Mouse (Mus musculus): ENCODE measurements at regions not wholly inside any gene's neighbourhood (a gene's known extent, or its start where the extent isn't known, plus 50 kb on each side); places are given as distances from the start of the nearest gene placed in this dataset.

GRCm38 (mm10) chr11:63418042-63418776 is 289.4 kb downstream of the Pmp22 start:
- no peaks in the 10 kb centered on the region for H3K27me3 ChIP-seq (ENCODE audit: control insufficient read depth, insufficient read depth, low read length)
- H3K36me3 ChIP-seq (ENCODE audit: control insufficient read depth, insufficient read depth, low read length): no peaks in the 10 kb centered on the region
- H3K4me1 ChIP-seq (ENCODE audit: control insufficient read depth, insufficient read depth, low read length): no peaks in the 10 kb centered on the region
- DNase-seq: no peak
- no peak for TF ChIP-seq EP300 (IDR thresholded peaks at IDR 0.05; ENCODE audit: insufficient read depth, low read depth, low read length)
- no peak for TF ChIP-seq POLR2A (IDR thresholded peaks at IDR 0.05; ENCODE audit: insufficient read depth, low read depth, low read length)
- TF ChIP-seq CTCF (IDR thresholded peaks at IDR 0.05): no peak
- no peak overlapping the region for H3K4me3 ChIP-seq
- H3K27ac ChIP-seq: no peak overlapping the region
- 61% methylated on average over 5 of the region's 5 CpGs for WGBS
- intact Hi-C loops (cut with DNase I): no loop called here
- no peak overlapping the region for H3K9ac ChIP-seq (ENCODE audit: low read depth, low read length)
- no peaks in the 10 kb centered on the region for H3K79me2 ChIP-seq (replicated peaks; ENCODE audit: control insufficient read depth, insufficient read depth, low read length)

GRCm38 (mm10) chr11:63420341-63420740 is 291.6 kb downstream of the Pmp22 start:
- no peak for TF ChIP-seq POLR2A (IDR thresholded peaks at IDR 0.05; ENCODE audit: insufficient read depth, low read depth, low read length)
- TF ChIP-seq CTCF (IDR thresholded peaks at IDR 0.05): no peak
- no peak for TF ChIP-seq EP300 (IDR thresholded peaks at IDR 0.05; ENCODE audit: insufficient read depth, low read depth, low read length)
- Histone ChIP-seq H3K4me1 (ENCODE audit: control insufficient read depth, insufficient read depth, low read length) (no peaks in the 10 kb centered on the region), H3K4me3 (no peak overlapping the region), H3K27me3 (ENCODE audit: control insufficient read depth, insufficient read depth, low read length) (no peaks in the 10 kb centered on the region), H3K79me2 (replicated peaks; ENCODE audit: control insufficient read depth, insufficient read depth, low read length) (no peaks in the 10 kb centered on the region), H3K9ac (ENCODE audit: low read depth, low read length) (no peak overlapping the region), H3K27ac (no peak overlapping the region), H3K36me3 (ENCODE audit: control insufficient read depth, insufficient read depth, low read length) (no peaks in the 10 kb centered on the region)
- DNase-seq: no peak
- intact Hi-C loops (cut with DNase I): no loop called here
- WGBS: 55% methylated on average over 3 of the region's 3 CpGs

- TF ChIP-seq CTCF (IDR thresholded peaks at IDR 0.05) (no peak), EP300 (IDR thresholded peaks at IDR 0.05; ENCODE audit: insufficient read depth, low read depth, low read length) (no peak), POLR2A (IDR thresholded peaks at IDR 0.05; ENCODE audit: insufficient read depth, low read depth, low read length) (no peak)
- no peak overlapping the region for H3K27ac ChIP-seq
- no peak overlapping the region for H3K9ac ChIP-seq (ENCODE audit: low read depth, low read length)
- no peaks in the 10 kb centered on the region for H3K79me2 ChIP-seq (replicated peaks; ENCODE audit: control insufficient read depth, insufficient read depth, low read length)
- H3K4me1 ChIP-seq (ENCODE audit: control insufficient read depth, insufficient read depth, low read length): no peaks in the 10 kb centered on the region
- intact Hi-C loops (cut with DNase I): no loop called here
- no peak overlapping the region for H3K4me3 ChIP-seq
- no peaks in the 10 kb centered on the region for H3K27me3 ChIP-seq (ENCODE audit: control insufficient read depth, insufficient read depth, low read length)
- WGBS: 58% methylated on average over 3 of the region's 3 CpGs
- no peak for DNase-seq
- no peaks in the 10 kb centered on the region for H3K36me3 ChIP-seq (ENCODE audit: control insufficient read depth, insufficient read depth, low read length)
Measured at GRCm38 (mm10) chr11:63422069-63422468, 293.3 kb downstream of the Pmp22 start.

GRCm38 (mm10) chr11:63424319-63424718 is 295.5 kb downstream of the Pmp22 start:
- 78% methylated on average over 3 of the region's 3 CpGs for WGBS
- H3K4me1 ChIP-seq (ENCODE audit: control insufficient read depth, insufficient read depth, low read length): no peaks in the 10 kb centered on the region
- no peaks in the 10 kb centered on the region for H3K79me2 ChIP-seq (replicated peaks; ENCODE audit: control insufficient read depth, insufficient read depth, low read length)
- no peak overlapping the region for H3K9ac ChIP-seq (ENCODE audit: low read depth, low read length)
- no peak overlapping the region for H3K4me3 ChIP-seq
- no peak overlapping the region for H3K27ac ChIP-seq
- intact Hi-C loops (cut with DNase I): no loop called here
- H3K27me3 ChIP-seq (ENCODE audit: control insufficient read depth, insufficient read depth, low read length): no peaks in the 10 kb centered on the region
- no peaks in the 10 kb centered on the region for H3K36me3 ChIP-seq (ENCODE audit: control insufficient read depth, insufficient read depth, low read length)
- TF ChIP-seq EP300 (IDR thresholded peaks at IDR 0.05; ENCODE audit: insufficient read depth, low read depth, low read length): no peak
- no peak for DNase-seq

GRCm38 (mm10) chr11:63425741-63426140 is 297.0 kb downstream of the Pmp22 start:
- 76% methylated on average over 11 of the region's 11 CpGs for WGBS
- H3K27me3 ChIP-seq (ENCODE audit: control insufficient read depth, insufficient read depth, low read length): no peaks in the 10 kb centered on the region
- H3K4me1 ChIP-seq (ENCODE audit: control insufficient read depth, insufficient read depth, low read length): no peaks in the 10 kb centered on the region
- H3K27ac ChIP-seq: no peak overlapping the region
- no peaks in the 10 kb centered on the region for H3K79me2 ChIP-seq (replicated peaks; ENCODE audit: control insufficient read depth, insufficient read depth, low read length)
- H3K9ac ChIP-seq (ENCODE audit: low read depth, low read length): no peak overlapping the region
- H3K36me3 ChIP-seq (ENCODE audit: control insufficient read depth, insufficient read depth, low read length): no peaks in the 10 kb centered on the region
- TF ChIP-seq EP300 (IDR thresholded peaks at IDR 0.05; ENCODE audit: insufficient read depth, low read depth, low read length) (no peak), CTCF (IDR thresholded peaks at IDR 0.05) (no peak), POLR2A (IDR thresholded peaks at IDR 0.05; ENCODE audit: insufficient read depth, low read depth, low read length) (no peak)
- no peak overlapping the region for H3K4me3 ChIP-seq
- intact Hi-C loops (cut with DNase I): no loop called here
- DNase-seq: no peak

- H3K4me1 ChIP-seq (ENCODE audit: control insufficient read depth, insufficient read depth, low read length): no peaks in the 10 kb centered on the region
- DNase-seq: no peak
- no peak overlapping the region for H3K9ac ChIP-seq (ENCODE audit: low read depth, low read length)
- no peak for TF ChIP-seq POLR2A (IDR thresholded peaks at IDR 0.05; ENCODE audit: insufficient read depth, low read depth, low read length)
- no peaks in the 10 kb centered on the region for H3K79me2 ChIP-seq (replicated peaks; ENCODE audit: control insufficient read depth, insufficient read depth, low read length)
- intact Hi-C loops (cut with DNase I): no loop called here
- H3K27ac ChIP-seq: no peak overlapping the region
- no peaks in the 10 kb centered on the region for H3K36me3 ChIP-seq (ENCODE audit: control insufficient read depth, insufficient read depth, low read length)
- no peaks in the 10 kb centered on the region for H3K27me3 ChIP-seq (ENCODE audit: control insufficient read depth, insufficient read depth, low read length)
- no peak overlapping the region for H3K4me3 ChIP-seq
- 91% methylated on average over 5 of the region's 5 CpGs for WGBS
Measured at GRCm38 (mm10) chr11:63453786-63454185, 325.0 kb downstream of the Pmp22 start.

Measured in heart, adult 2 months (tissue).